Mouse (Mus musculus) spleen, adult 2 months (tissue): Measurements from ENCODE around the gene Prex1.

Experiments
- CTCF ChIP-seq: fragments of 200-500 bp; IDR thresholded peaks from 2 replicates; pipeline ENCODE4 v1.5.1; 2011; ENCODE audit warnings: mild to moderate bottlenecking, inconsistent platforms; ENCODE audit not compliant: insufficient read depth, insufficient read length, insufficient replicate concordance; ENCODE audit errors: extremely low read depth
- POLR2A ChIP-seq: fragments of 200-500 bp; IDR thresholded peaks from 2 replicates; pipeline ENCODE4 v1.6.1; 2011; ENCODE audit warnings: low read depth, low read length, inconsistent platforms

- TF ChIP-seq POLR2A (no peak), CTCF (no peak)
Measured at GRCm38 (mm10) chr2:166581881-166582583, 131.6 kb downstream of the Prex1 start.
